Mouse (Mus musculus): Measurements from ENCODE around the gene Lrp10. TPM values are rescaled to one million over a fixed set of nuclear protein-coding genes. Genes with fewer than 3 reads are reported as not detected.

Gene Lrp10
- total RNA-seq, 2 experiments from 2014 or later, result 77.0 to 88.0 TPM

Other genes starting within 250 kb of the Lrp10 start
- gene Dad1, start 210.0 kb upstream of the Lrp10 start, total RNA-seq (2021), result 100 to 1,000 TPM; 195 to 211 TPM
- gene Abhd4, start 209.9 kb upstream of the Lrp10 start, total RNA-seq (2021), result 100 to 1,000 TPM; 351 to 353 TPM
- gene Olfr49, start 179.2 kb upstream of the Lrp10 start, total RNA-seq (2021), result not detected
- gene Oxa1l, start 103.3 kb upstream of the Lrp10 start, total RNA-seq (2021), result 100 to 1,000 TPM; 147 to 149 TPM
- gene Slc7a7, start 46.4 kb upstream of the Lrp10 start, total RNA-seq (2021), result 10 to 100 TPM in 1 of 2 experiments, 1 to 10 TPM in 1; 8.0 to 18.2 TPM
- 100 to 1,000 TPM; 219 to 235 TPM for gene Mrpl52, start 37.2 kb upstream of the Lrp10 start, total RNA-seq (2021)
- gene Mmp14, start 32.5 kb upstream of the Lrp10 start, total RNA-seq (2021), result 100 to 1,000 TPM; 215 to 216 TPM
- gene Rem2, start 12.0 kb downstream of the Lrp10 start, total RNA-seq (2021), result 1 to 10 TPM; 1.6 to 2.3 TPM
- gene Prmt5, start 53.4 kb downstream of the Lrp10 start, total RNA-seq (2021), result 10 to 100 TPM; 47.0 to 51.8 TPM
- 10 to 100 TPM; 45.6 to 52.5 TPM for gene Haus4, start 90.5 kb downstream of the Lrp10 start, total RNA-seq (2021)
- 10 to 100 TPM; 27.3 to 27.5 TPM for gene Ajuba, start 113.4 kb downstream of the Lrp10 start, total RNA-seq (2021)
- gene 4931414P19Rik, start 141.9 kb downstream of the Lrp10 start, total RNA-seq (2021), result 1 to 10 TPM; 6.4 to 7.8 TPM
- 100 to 1,000 TPM; 219 to 220 TPM for gene Psmb5, start 153.9 kb downstream of the Lrp10 start, total RNA-seq (2021)
- not detected for gene Psmb11, start 157.3 kb downstream of the Lrp10 start, total RNA-seq (2021)
- not detected for gene Gm17606, start 176.8 kb downstream of the Lrp10 start, total RNA-seq (2021)
- 1 to 10 TPM; 4.0 to 5.2 TPM for gene Cdh24, start 177.2 kb downstream of the Lrp10 start, total RNA-seq (2021)
- gene 1700123O20Rik, start 222.1 kb downstream of the Lrp10 start, total RNA-seq (2021), result 10 to 100 TPM; 38.2 to 43.0 TPM
- gene Acin1, start 222.8 kb downstream of the Lrp10 start, total RNA-seq (2021), result 100 to 1,000 TPM; 252 to 273 TPM
- under 1 TPM; 0.11 TPM for gene Gm29776, start 234.7 kb downstream of the Lrp10 start, total RNA-seq (2021)
- 1 to 10 TPM in 1 of 2 experiments, under 1 TPM in 1; 0.78 to 1.6 TPM for gene Cebpe, start 248.0 kb downstream of the Lrp10 start, total RNA-seq (2021)

All from adrenal gland, postnatal 4 days (tissue).